Mouse (Mus musculus) liver, adult 2 months (tissue): ENCODE results near the gene Pou5f1.

ENCODE experiments used
- CTCF ChIP-seq: fragments of 200-500 bp; IDR thresholded peaks from 2 replicates; pipeline ENCODE4 v1.5.1; 2011; ENCODE audit warnings: low read depth, low read length, control low read depth
- POLR2A ChIP-seq: fragments of 200-500 bp; IDR thresholded peaks from 2 replicates; pipeline ENCODE4 v1.6.1; 2011; ENCODE audit warnings: low read length, control low read depth; ENCODE audit not compliant: insufficient read depth; ENCODE audit errors: extremely low read depth

GRCm38 (mm10) chr17:35550143-35550494 lies 44.3 kb downstream of the Pou5f1 start:
- TF ChIP-seq POLR2A (no peak), CTCF (no peak)
